Mouse (Mus musculus): ENCODE results near the gene Lingo1.

Lingo1 gene

DNA sequence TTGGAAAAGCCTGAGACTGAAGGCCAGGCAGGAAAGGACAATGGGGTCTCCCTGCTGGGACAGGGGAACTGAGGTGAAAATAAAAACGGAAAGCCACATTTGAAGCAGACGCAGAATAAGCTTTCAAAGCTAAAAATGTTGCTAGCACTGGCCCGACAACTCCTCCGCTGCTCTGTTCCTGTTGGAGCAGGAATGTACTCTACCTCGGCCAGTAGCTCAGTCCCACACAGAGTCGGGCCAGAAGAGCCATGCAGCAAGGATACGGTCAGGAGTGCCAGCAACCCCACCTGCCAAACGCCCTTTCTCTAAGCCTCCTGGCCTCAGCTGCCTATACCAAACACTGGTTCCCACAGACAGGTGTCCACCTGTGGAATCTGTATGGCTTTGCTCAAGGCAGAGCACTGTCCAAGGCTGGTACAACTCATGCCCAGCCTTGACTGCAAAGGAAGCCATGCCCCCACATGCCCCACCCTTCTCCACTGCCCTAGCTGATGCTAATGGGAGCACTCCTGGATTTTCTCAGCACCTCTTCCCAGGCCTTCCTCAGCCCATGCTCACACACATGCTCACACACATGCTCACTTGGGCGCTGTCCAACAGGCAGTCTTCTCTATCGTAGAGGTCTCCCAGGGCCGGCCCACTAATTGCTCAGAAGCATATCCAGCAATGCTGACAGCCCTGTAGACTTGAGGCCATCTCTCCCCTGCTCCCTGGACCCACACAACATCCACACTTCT is 74.0 kb downstream of the Lingo1 start:
- DNase-seq = no peak

DNA sequence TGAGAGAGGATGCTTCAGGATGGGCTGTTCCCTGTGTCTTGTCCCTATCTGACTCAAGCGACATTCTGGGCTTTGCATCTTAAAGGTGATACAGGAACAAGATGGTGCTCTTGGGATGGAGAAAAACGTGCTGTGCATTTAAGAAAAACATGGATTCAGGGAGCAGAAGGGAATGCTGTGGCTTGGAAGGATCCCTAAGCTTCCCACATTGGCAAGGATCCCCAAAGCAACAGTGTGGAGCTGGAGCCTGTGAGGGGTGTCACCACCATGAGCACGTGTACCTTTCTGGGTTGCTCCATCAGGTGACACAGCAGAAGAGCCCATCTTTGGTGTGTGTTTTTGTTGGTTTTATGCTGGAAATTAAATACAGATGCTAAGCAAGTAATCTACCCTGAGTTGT is 77.3 kb downstream of the Lingo1 start:
- no peak for DNase-seq

DNA sequence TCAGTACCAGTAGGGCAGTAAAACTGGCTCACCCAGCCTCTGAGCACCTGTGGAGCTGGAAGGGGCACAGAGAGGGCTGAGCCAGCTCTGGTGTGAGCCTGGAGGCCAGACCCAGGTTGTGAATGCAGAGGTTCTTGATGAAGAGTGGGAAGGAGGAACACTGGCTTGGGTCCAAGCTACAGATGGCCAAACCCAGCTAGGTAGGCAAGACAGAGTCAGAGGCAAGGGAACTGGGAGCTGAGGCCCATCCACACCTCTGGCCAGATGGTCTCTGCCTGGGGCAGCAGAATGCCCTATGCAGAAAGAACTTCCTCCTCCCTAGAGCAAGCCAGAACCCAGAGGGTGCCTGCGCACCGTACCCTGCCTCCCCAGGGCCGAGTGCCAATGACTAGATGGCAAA is 79.7 kb downstream of the Lingo1 start:
- peak; percentile 11 for DNase-seq

DNA sequence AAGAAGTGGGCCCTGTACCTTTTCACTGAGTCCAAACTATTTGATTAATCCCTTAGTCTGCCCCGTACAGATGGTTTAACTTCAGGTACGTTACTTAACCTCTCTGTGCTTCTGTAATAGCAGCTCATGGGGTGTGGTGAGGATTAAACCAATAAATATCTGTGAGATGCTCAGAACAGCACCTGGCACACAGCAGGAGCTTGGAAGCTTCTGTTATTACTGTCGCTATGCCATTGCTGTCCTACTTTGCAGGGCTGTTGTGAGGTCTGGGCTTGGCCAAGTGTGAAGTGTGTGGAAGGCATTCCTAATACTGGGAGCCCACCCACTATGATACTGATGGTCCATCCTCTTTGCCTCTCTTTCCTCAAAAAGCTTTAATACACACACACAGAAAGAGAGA is 80.2 kb downstream of the Lingo1 start:
- DNase-seq = no peak

DNA sequence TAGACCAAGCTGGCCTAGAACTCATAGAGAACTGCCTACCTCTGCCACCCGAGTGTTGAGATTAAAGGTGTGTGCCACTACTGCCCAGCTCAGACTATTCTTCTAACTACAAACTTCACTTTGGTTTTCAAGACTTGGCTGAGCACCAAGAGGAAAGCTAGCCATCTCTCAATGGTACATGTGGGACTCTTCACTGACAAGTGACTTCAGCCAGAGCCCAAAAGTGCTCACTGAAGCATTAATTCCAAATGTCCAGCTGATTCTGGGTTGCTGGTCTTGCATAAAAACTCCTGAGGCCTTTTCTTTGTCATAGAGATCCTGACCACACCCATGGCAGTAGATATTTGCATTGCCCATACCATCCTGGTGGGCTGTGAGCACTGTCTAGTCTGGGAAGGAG is 81.9 kb downstream of the Lingo1 start:
- DNase-seq = peak; percentile 57

DNA sequence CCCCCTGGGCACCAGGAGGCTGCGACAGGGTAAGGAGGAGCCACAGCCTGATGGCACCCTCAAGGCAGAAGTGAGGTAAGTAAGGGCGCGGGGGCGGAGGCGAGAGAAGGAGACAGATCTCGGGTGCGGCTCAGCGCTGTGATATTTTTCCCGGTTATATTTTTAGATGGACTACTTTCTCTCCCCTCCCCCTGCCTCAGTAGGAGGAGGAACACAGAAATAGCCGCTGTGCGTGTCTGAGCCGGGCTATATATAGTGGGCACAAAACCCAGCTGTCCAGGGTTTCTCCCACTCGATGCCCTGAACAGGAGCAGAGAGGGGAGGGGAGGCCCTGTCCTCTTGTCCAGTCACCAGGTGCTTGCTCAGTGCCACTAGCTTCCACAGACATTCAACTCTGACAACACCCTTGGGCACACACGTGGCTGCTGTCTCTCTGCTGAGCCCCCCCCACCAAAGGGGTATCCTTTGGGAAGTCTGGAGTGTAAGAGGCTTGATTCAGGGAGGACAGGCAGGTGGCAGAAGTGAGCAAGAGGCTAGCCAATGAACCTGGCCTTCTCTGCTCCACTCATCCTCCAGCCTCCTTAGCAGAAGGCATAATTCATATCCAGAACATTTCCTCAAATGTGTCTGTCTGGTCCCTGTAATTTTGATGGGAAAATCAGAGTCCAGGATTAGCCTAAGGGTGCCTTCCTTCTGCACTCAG is 83.5 kb downstream of the Lingo1 start:
- no peak for DNase-seq

DNA sequence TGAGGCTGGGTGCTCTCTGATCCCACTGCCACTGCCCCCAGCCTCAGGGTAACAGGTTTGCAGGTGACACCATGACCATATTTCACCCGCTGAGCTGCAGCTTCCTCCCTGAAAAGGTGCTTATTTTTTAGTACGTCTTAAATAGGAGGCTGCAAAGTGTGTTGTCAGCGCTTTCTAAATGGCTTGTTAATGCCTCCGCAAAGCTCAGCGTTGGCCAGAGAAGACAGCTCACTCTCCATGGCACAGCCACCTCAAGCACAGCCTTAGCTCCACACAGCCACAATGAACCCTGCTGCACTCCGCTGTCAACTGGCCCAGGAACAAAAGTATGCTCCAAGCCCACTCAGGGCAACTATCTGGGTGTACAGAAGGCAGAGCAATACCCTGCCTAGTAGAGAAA is 85.3 kb downstream of the Lingo1 start:
- no peak for DNase-seq

DNA sequence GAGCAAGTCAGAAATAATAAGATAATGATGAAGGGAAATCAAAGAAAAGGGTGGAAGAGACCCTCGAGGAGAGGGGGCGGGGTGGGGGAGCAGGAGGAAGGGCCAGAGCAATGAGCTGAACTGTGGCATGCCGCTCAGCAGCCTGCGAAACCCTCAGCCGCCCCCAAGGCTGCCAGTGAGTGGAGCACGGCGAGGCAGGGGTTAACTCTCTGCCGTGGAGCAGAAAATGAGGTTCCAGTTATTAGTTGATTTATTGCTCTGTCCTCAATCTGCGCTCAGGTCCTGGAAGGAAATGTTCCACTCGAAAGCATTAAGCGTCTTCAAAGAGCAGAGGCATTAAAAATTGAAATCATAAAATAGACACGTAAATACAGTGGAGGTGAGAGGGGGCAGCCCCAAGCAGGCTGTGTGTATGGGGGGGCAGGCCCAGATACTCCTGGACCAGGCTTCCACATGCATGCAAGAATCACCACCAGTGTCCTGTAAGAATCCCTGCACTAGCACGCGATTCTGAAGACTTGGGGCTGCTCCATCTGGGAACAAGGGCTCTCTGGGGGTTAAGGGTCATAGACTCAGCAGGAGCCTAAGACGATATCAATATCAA is 89.7 kb downstream of the Lingo1 start:
- no peak for DNase-seq

DNA sequence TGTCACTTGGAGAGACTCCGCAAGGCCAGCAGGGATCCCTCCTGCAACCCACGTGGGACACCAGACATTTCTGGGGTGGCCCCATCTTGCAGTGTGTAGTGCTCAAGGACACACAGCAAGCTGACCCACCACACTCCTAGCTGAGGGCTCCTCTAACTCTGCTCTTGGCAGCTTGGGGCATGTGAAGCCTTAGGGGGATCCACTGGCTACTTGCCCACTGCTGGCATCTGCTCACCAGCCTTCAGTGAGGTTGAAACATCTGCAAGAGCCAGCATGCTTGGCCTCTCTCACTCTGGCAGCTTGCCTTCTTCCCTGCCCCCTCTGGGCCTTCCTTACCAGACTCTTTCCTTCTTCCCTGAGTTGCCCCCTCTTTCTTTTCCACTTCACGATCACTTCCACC is 94.9 kb downstream of the Lingo1 start:
- no peak for DNase-seq

DNA sequence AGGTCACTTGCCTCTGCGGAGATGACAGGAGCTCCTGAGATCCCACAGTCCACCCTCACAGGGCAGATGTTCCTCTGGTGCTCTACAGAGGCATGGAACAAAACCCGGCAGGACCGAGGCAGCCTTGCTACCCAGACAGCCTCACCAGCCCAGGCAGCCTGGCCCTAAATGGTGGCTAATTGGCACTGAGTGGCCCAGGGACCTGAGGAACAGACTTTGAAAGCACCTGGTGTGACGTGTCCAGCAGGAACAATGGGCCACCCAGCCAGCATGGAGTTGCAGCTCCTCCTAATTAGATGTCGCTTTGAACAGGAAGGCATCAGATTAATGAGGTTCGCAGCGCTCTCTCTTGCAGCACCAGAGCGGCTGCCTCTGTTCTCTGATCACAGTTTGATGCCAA is 95.4 kb downstream of the Lingo1 start:
- DNase-seq = no peak

DNA sequence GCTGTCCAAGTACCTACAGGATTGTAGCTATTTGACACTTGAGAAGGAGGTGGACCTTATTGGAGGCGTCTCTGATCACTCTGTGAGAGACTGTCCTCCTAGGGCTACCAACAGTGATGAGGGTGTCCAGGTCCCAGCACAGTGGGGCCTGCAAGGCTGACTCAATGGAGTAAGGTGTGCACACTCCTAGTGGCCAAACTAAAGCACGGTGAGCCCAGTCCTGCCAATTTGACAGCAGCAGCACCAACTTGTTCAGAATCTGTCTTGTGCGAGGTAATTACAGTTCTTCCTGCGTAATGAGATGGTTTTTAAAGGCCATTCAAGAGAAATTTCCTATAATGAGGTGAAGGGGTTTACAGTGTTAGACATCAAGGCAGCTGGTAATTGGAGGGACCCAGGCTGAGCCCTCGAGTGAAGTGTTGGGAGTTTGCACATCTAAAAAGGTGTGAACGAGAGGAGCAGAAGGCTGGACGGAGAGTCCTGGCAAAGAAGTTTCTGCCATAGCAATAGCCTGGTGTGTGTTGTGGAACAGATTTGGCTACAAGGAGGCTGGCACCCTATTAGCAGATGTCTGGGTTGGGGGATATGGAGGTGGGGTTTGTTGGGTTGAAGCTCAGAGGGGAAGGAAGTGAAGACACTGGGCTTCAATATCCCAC is 97.4 kb downstream of the Lingo1 start:
- DNase-seq = no peak

DNA sequence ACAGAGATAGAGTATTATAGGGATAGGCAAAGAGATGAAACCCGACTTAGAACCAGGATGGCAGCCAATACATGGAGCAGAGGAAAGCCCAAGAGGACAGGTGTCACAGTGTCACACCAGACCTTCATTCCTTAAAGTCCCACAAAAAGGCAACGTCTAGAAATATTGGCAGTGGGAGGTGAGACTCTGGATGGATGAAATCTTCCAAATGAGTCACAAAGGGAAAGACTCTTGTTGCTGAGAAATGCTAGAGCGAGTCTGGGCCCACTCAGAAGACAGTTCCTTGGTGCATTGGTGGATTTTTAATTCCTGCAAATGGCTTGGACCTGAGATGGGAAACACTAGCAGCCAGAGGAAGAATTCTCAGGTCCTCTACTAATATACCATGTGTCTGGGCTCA is 102.2 kb downstream of the Lingo1 start:
- DNase-seq = no peak

DNA sequence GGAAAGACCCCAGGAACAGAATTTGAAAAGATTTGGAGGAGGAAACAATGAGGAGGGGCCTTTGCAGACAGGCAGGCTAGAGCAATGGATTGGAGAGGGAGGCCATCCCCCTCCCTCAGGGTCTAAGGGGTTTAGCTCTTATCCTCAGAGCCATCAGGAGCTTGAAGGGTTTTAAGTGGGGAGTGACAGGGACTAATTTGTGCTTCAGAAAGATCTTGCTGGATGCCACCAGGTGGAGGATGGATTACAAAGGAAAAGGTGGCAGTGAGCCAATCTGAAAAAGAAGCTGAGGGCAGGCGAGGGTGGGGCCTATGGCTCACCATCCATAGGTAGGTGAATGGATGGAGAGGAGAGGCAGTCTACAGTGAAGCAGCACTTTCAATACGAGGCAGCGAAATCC is 105.0 kb downstream of the Lingo1 start:
- DNase-seq = no peak

DNA sequence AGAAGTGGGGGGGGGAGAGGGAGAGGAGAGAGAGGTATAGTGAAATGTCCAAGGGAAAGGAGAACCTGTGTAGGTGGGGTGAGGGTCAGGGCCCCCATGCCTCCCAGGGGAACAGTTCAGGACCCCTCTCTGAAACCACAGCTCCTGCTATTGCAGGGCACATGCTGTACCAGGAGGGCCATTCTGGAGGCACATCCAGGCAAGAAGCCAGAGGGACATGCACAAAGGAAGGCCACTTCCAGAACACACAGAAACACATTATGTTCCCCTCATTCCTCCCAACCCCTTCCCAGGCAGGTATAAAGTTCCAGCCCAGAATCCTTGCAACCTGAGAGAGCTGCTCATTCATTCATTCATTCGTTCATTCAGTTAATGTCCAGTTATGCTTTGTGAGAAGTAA is 105.6 kb downstream of the Lingo1 start:
- no peak for DNase-seq

DNA sequence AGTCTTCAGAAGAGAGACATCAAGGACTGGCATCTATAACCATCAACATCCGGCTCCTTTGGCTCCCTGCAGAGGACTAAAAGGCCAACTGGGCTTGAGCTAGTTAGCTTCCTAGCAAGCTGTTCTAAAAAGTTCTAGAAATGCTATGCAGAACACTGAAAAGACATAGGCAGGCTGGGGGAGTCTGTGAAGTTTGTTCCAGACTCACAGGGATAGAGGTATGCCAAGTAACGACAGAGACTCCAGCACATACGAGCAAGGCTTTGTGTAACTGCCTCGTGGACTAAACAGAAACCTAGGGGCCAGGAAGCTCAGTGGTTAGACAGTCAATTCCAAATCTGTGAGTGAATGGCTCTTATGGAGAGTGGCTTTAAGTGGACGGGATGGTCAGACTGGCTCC is 108.8 kb downstream of the Lingo1 start:
- no peak for DNase-seq

DNA sequence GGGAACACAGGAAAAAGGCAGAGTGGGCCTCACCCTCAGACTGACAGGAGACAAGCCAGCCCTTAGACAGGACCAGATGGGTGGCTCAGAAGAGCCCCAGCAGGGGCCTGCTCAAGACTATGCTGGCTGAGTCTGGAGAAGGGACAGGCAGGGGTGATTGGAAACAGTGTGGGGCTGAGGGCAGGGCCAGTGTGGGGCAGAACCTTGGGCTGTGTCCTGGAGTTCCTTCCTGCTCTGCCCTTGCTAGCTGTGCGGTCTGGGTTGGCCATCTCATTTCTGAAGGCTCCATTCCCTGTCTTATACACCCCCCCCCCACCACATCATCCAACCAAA is 109.2 kb downstream of the Lingo1 start:
- DNase-seq = no peak

DNA sequence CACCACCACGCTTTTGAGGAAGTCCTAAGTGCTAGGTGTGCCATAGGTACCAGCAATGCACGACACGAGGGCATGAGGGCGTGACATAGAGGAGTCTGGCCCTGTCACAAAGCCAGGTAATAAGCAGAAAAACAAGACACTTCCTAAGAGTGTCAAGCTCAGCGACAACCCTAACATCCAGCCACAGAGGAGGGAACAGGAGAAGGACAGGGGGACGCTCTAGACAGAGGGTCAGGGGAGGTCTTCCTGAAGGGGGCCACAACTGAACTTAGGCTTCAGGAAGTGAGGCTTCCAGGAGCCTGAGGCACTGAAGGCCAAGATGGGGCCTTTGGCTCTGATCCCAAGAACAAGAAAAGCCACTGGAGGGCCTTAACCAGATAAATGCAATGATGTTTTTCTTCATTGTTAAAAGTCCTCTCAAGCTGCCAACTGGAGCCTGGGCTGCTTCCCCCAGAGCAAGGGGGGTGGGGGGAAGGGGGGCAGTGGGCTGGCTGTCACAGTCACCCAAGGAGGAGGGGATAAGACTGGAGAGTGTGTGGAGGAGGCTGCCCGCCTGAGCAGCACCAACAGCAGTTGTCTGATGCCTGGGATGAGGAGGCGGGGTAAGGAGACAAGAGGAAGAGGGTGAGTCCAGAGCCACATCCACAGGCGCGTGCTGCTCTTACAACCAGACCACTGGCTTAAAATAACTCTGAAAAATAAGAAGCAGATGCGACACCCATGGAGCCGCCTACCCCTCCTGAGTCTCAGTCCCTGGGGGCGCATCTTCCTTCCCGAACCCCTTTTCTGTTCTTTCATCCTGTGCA is 109.7 kb downstream of the Lingo1 start:
- no peak for DNase-seq

DNA sequence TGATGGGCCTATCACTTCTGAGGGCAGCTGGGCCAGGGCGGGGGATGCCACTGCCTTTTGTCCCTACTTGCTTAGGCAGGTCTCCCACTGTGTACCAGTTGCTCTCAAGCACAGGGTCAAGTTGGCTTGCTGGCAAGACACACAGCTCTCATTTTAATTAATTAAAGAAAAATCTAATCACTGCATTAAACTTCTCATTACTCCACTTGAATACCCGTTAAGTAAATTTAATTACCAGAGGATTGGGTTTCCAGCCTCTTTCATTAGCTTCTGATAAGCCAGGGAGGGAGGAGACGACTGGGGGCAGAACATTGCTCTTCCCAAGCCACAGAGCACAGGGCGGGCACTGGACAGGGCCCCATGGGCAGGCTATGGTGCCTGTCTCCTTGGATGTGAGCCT is 113.4 kb downstream of the Lingo1 start:
- no peak for DNase-seq

DNA sequence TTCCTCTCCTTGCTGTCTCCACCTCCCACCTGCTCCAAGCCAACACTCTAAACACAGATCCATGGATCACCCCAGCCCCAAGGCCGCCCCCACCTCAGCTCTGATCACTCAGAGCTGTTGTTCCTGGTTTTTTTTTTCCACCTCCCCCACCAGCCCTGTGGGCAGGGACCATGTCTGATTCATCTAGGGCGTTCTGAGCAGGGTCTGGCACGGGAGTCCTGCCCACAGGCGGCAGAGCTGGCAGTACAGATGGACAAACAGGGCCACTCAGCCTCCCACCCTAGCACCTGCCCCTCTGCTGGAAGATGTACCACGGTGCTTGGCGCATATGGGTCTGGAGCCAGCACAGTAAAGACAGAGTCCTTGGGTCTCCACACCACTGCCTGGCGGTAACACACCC is 114.3 kb downstream of the Lingo1 start:
- no peak for DNase-seq

DNA sequence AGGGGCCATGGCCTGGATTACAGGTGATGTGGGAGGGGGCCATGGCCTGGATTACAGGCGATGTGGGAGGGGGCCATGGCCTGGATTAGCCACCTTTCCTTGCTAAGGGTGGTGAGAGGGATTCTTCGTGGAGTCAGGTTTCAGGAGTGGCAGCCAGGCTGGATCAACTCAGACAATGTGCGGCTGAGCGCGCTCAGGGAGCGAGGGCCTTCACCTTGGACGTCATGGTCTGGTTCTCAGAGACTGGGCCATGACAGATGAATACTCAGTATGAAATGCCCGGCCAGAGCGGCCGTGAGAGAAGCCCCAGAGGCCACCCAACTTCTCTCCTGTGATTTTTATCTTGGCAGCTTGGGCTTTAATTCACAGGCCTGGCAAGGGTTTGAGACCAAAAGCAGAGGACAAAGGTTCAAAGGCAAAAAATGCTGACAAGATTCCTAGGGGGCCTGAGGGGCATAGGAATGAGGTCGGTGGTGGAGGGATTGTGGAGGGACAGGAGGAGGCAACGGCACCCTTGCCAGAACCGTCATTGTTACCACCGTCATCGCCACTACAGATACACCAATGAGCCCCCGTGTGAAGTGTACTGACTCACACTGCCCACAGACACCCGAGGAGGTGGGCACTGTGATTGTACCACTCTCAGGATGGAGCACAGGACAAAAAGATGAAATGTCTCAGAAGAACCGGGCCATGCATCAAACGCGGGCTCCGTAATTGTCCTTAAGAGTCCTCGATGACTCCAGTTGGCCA is 117.2 kb downstream of the Lingo1 start:
- DNase-seq = no peak

DNA sequence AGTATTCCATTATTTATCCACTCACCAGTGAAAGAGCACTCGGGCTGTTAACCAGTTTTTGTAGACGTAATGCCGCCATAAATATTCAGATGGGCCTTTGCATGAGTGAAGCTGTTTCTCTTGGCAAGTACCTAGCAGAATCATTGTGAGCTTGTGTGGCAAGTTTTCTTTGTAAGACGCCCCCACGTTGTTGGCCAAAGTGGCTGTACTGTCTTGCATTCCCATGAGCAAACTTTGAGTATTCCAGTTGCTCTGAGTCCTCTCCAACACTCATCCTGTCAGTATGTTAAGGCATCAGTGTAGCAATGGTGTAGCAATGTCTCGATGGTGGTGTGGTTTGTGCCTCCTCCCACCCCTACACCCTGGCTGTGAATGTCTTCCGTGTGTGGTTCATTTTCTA is 120.6 kb downstream of the Lingo1 start:
- no peak for DNase-seq

DNA sequence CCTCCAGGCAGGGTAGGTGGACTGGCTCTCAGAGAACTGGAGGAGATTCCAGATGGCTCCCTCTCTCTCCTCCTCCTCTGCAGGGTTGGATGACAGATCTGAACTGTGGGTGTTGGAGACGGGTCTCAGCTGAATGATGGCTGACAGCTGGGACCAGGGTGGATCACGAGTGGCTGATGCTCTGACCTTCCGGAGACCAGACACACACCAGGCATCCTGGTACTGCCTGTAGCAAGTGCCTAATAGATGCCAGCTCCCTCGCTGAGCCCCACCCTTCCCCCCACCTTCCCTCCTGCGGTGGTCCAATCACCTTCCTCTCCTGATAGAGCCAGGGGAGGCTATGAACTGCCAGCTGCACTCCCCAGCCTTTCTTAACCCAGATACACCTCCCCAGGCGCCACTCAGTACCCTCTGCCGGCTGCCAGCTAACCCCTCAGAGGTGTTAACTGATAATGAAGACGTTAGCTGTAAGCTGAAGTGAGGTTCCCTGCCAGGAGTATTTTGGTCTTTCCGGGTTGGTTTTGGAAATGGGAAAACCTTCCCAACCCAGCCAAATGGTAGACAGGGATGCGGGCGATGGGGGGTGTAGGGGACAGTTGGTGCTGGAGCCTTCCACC is 126.6 kb downstream of the Lingo1 start:
- DNase-seq = peak; percentile 44
